Mouse (Mus musculus) C2C12 (cell line): Measurements from ENCODE around the gene Rad9b.

Experiments used
- CTCF ChIP-seq: IDR thresholded peaks from one replicate; pipeline ENCODE4 v1.5.1; 2011; ENCODE audit not compliant: control insufficient read depth, insufficient read depth, insufficient read length
- MYOG ChIP-seq: IDR thresholded peaks from one replicate; pipeline ENCODE4 v1.6.1; 2011; ENCODE audit not compliant: control insufficient read depth, insufficient read length; ENCODE audit errors: extremely low read depth

DNA sequence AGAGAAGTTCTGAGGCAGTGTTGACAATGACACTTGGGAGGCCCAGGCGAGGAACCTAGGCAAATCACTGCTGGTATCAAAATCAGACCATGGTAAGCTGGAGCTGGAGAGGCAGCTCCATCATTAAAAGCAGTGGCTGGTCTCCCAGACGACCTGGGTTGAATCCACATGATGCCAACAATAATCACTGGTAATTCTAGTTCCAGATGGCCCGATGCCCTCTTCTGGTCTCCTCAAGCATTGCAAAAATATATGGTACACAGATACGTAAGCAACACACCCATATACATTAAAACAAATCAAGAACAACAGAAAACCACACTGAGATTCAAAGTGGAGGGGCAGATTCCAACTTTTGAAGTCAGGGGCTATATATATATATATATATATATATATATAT, 8.3 kb downstream of the Rad9b start:
- TF ChIP-seq CTCF = no peak
- TF ChIP-seq MYOG = no peak
